Mouse (Mus musculus) macrophage (primary cell): ENCODE data around the gene 2210010C04Rik. TPM values are rescaled to one million over a fixed set of nuclear protein-coding genes. Genes with fewer than 3 reads are reported as not detected.

Experiments
- H3K27ac ChIP-seq: fragments of 350-480 bp; formaldehyde crosslinking; 2 replicates; pipeline ENCODE4 v1.9.0; 2021
- H3K36me3 ChIP-seq: fragments of 350-480 bp; formaldehyde crosslinking; 2 replicates; pipeline ENCODE4 v1.9.0; 2021; ENCODE audit errors: inconsistent target
- H3K4me3 ChIP-seq: fragments of 350-480 bp; formaldehyde crosslinking; 2 replicates; pipeline ENCODE4 v1.9.0; 2021; ENCODE audit errors: inconsistent target
- H3K79me2 ChIP-seq: fragments of 350-480 bp; formaldehyde crosslinking; 2 replicates; pipeline ENCODE4 v1.9.0; 2021; ENCODE audit errors: inconsistent target
- WGBS: methylation state at CpG from one replicate; pipeline ENCODE4 v1.1.7; 2026; ENCODE audit warnings: inconsistent platforms; ENCODE audit not compliant: missing documents; 5-methylcytosine and 5-hydroxymethylcytosine counted together
- polyA plus RNA-seq: library from polyadenylated mRNA; stranded (reverse); fragments of 250-400 nt; gene quantifications from 3 replicates; pipeline ENCODE4 v1.2.4, GENCODE M21; 2018; ENCODE audit warnings: inconsistent platforms
- total RNA-seq, 78 experiments: library from RNA; depleted of rRNA; stranded (reverse); fragments of 250-400 nt; gene quantifications; 1 replicate in 9 of 78; 2 replicates in 24 of 78; 3 replicates in 43 of 78; 4 replicates in 2 of 78; pipeline ENCODE4 v1.2.4; 2018; ENCODE audit warnings: inconsistent platforms in 56 of 78

The 2210010C04Rik gene
- total RNA-seq (2018; cell fraction: chromatin; rRNA removed) = not detected
- not detected for total RNA-seq (2018; cell fraction: cytosol; rRNA removed)
- not detected for total RNA-seq (2018; cell fraction: nucleus; rRNA removed)
- polyA plus RNA-seq = not detected in 3 replicates

- Histone ChIP-seq H3K79me2 (no peaks in the 10 kb centered on the region), H3K36me3 (no peaks in the 10 kb centered on the region), H3K27ac (no peak within 1 kb of the TSS), H3K4me3 (no peak within 1 kb of the TSS)
Measured at GRCm38 (mm10) chr6:41035409-41035808, at the start of gene 2210010C04Rik. Gene 2210010C04Rik, minus strand, starts transcription at chr6:41035509.

GRCm38 (mm10) chr6:41080121-41080520 is 44.8 kb upstream of the 2210010C04Rik start:
- no peak overlapping the region for H3K27ac ChIP-seq
- H3K79me2 ChIP-seq = no peaks in the 10 kb centered on the region
- H3K4me3 ChIP-seq = no peak overlapping the region
- H3K36me3 ChIP-seq = no peaks in the 10 kb centered on the region

GRCm38 (mm10) chr6:41078539-41079303 is 43.4 kb upstream of the 2210010C04Rik start:
- Histone ChIP-seq H3K79me2 (no peaks in the 10 kb centered on the region), H3K27ac (no peak overlapping the region), H3K36me3 (no peaks in the 10 kb centered on the region), H3K4me3 (no peak overlapping the region)
- WGBS = 80% methylated on average over 3 of the region's 3 CpGs

- Histone ChIP-seq H3K4me3 (no peak overlapping the region), H3K36me3 (no peaks in the 10 kb centered on the region), H3K79me2 (no peaks in the 10 kb centered on the region), H3K27ac (no peak overlapping the region)
- 37% methylated on average over 2 of the region's 2 CpGs for WGBS
Measured at GRCm38 (mm10) chr6:41075753-41076152, 40.4 kb upstream of the 2210010C04Rik start.

- no peaks in the 10 kb centered on the region for H3K79me2 ChIP-seq
- H3K36me3 ChIP-seq = no peaks in the 10 kb centered on the region
- no peak overlapping the region for H3K4me3 ChIP-seq
- WGBS = 92% methylated on average over 5 of the region's 6 CpGs
- H3K27ac ChIP-seq = no peak overlapping the region
Measured at GRCm38 (mm10) chr6:41063332-41063731, 28.0 kb upstream of the 2210010C04Rik start.

GRCm38 (mm10) chr6:41062746-41063145 is 27.4 kb upstream of the 2210010C04Rik start:
- no peak overlapping the region for H3K4me3 ChIP-seq
- H3K27ac ChIP-seq = no peak overlapping the region
- 15% methylated on average over 3 of the region's 3 CpGs for WGBS
- H3K36me3 ChIP-seq = no peaks in the 10 kb centered on the region
- H3K79me2 ChIP-seq = no peaks in the 10 kb centered on the region

GRCm38 (mm10) chr6:41062081-41062480 is 26.8 kb upstream of the 2210010C04Rik start:
- Histone ChIP-seq H3K79me2 (no peaks in the 10 kb centered on the region), H3K27ac (no peak overlapping the region), H3K4me3 (no peak overlapping the region), H3K36me3 (no peaks in the 10 kb centered on the region)
- WGBS = 81% methylated on average over 2 of the region's 2 CpGs

- Histone ChIP-seq H3K27ac (no peak overlapping the region), H3K36me3 (no peaks in the 10 kb centered on the region), H3K4me3 (no peak overlapping the region), H3K79me2 (no peaks in the 10 kb centered on the region)
- 64% methylated on average over 3 of the region's 5 CpGs for WGBS
Measured at GRCm38 (mm10) chr6:41061085-41061484, 25.8 kb upstream of the 2210010C04Rik start.

GRCm38 (mm10) chr6:41057653-41058052 is 22.3 kb upstream of the 2210010C04Rik start:
- H3K36me3 ChIP-seq = no peaks in the 10 kb centered on the region
- no peak overlapping the region for H3K4me3 ChIP-seq
- no peaks in the 10 kb centered on the region for H3K79me2 ChIP-seq
- WGBS = 21% methylated on average over 5 of the region's 5 CpGs
- peak overlapping the region; percentile 46 for H3K27ac ChIP-seq

- Histone ChIP-seq H3K79me2 (no peaks in the 10 kb centered on the region), H3K27ac (no peak overlapping the region), H3K4me3 (no peak overlapping the region), H3K36me3 (no peaks in the 10 kb centered on the region)
- 11% methylated on average over 2 of the region's 2 CpGs for WGBS
Measured at GRCm38 (mm10) chr6:41055581-41055980, 20.3 kb upstream of the 2210010C04Rik start.

- Histone ChIP-seq H3K27ac (no peak overlapping the region), H3K4me3 (no peak overlapping the region), H3K79me2 (no peaks in the 10 kb centered on the region), H3K36me3 (no peaks in the 10 kb centered on the region)
- 90% methylated on average over 2 of the region's 2 CpGs for WGBS
Measured at GRCm38 (mm10) chr6:41054379-41054778, 19.1 kb upstream of the 2210010C04Rik start.

- Histone ChIP-seq H3K4me3 (no peak overlapping the region), H3K27ac (no peak overlapping the region), H3K79me2 (no peaks in the 10 kb centered on the region), H3K36me3 (no peaks in the 10 kb centered on the region)
- 95% methylated on average over 4 of the region's 4 CpGs for WGBS
Measured at GRCm38 (mm10) chr6:41051824-41052223, 16.5 kb upstream of the 2210010C04Rik start.

GRCm38 (mm10) chr6:41048602-41049001 is 13.3 kb upstream of the 2210010C04Rik start:
- 21% methylated on average over 1 of the region's 1 CpGs for WGBS
- no peaks in the 10 kb centered on the region for H3K79me2 ChIP-seq

GRCm38 (mm10) chr6:41047961-41048360 is 12.7 kb upstream of the 2210010C04Rik start:
- H3K27ac ChIP-seq = no peak overlapping the region
- 100% methylated on average over 1 of the region's 1 CpGs for WGBS

More at GRCm38 (mm10) chr6:41048602-41049001, 13.3 kb upstream of the 2210010C04Rik start:
- Histone ChIP-seq H3K27ac (no peak overlapping the region), H3K36me3 (no peaks in the 10 kb centered on the region), H3K4me3 (no peak overlapping the region)

GRCm38 (mm10) chr6:41047202-41047601 is 11.9 kb upstream of the 2210010C04Rik start:
- Histone ChIP-seq H3K27ac (no peak overlapping the region), H3K4me3 (no peak overlapping the region), H3K36me3 (no peaks in the 10 kb centered on the region), H3K79me2 (no peaks in the 10 kb centered on the region)
- WGBS = 64% methylated on average over 1 of the region's 1 CpGs

More at GRCm38 (mm10) chr6:41047961-41048360, 12.7 kb upstream of the 2210010C04Rik start:
- Histone ChIP-seq H3K79me2 (no peaks in the 10 kb centered on the region), H3K36me3 (no peaks in the 10 kb centered on the region), H3K4me3 (no peak overlapping the region)
